Mouse (Mus musculus) mouse embryonic stem cell (cell line): ENCODE measurements at regions not wholly inside any gene's neighbourhood (a gene's known extent, or its start where the extent isn't known, plus 50 kb on each side); places are given as distances from the start of the nearest gene placed in this dataset.

ENCODE experiments used
- in situ Hi-C, 2 experiments: fragments of 300-500 bp; cut with MboI; formaldehyde crosslinking; loops; 1 replicate in 1 of 2; 3 replicates in 1 of 2; pipeline ENCODE4 v1.14.3; 2019 to 2020; ENCODE audit warnings: low sequenced_read_pairs in 2 of 2, low pct_unique_long_range_greater_than_20kb in 1 of 2, mixed read lengths in 1 of 2; ENCODE audit not compliant: unreplicated experiment in 1 of 2

DNA sequence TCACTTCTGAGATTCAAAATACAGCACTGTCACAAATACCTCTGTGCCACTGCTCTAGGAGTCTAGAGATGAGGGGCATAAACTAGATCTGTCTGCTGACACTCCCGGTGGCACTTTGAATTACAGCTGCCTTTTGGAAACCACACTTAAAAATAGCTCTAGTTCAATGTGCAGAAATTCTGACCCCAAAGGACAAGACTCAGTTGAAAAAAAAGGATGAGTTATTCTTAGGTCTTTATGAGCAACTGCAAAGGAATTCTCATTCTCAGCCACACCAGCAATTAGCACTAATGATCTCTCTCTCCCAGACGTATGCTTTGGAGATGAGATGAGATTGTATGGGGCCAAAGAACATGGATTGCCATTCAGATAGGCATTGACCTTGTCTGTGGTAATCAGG lies 104.3 kb upstream of the Zc3h12c start:
- in situ Hi-C loops: loop anchor here in 1 of 2 experiments (10.0 kb wide), 1 partner anchor 108 kb away; the partner anchor contains the start of gene Zc3h12c

DNA sequence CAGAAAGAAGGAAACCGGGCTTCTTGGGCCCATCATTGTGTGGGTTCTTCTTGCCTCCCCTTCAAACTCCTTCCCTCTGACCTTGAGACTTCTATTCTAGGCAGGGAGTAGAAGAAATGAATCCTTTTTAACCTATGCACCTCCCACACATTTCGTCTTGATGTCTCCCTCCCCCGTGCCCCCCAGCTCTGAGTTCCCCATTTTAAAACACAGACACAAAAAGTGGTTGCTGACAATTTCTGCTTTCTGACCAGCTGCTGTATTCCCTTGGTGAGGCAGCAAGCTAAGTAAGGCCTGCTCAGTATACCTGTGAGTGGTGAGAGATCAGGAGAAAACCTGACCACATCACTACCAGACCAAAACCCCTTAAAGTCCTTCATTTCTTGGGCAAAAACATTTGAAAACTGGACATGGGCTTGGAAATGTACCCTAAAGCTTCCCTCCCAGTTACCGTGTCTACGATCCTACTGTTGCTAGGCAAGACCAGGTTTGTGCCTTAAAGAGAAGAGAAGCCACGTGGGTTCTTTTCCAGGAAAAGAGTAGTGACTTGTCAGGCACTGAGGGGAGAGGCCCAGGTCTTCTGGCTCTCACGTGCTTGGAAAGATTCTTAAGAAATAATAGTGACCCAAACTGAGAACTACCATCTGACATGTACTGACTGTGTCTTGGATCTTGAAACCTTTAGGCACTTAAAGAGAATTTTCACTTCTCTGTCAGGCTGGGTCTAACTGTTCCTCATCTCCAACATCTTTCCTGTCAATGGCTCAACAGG lies 103.2 kb upstream of the Zc3h12c start:
- in situ Hi-C loops: loop anchor here in 1 of 2 experiments (10.0 kb wide), 1 partner anchor 107 kb away; the partner anchor contains the start of gene Zc3h12c

DNA sequence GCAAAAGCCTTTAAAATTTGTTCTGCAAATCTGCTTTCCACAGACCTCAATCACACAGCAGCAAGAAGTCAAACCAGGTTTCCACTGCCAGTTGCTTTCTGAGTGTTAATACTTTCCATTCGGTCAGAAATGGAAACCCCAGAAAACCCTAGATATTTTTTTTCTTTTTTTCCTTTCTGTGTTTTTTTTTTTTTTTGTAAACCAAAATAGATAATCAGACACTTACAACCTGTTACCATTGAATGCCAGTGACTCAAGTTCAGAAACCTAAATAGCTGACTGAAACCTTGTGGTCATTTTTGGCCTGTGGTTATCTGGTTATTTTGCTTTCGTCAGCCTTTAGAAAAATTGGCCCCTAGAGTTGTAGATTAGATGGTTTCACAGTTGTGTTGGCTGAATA lies 93.2 kb upstream of the Zc3h12c start:
- in situ Hi-C loops: no loop called here

DNA sequence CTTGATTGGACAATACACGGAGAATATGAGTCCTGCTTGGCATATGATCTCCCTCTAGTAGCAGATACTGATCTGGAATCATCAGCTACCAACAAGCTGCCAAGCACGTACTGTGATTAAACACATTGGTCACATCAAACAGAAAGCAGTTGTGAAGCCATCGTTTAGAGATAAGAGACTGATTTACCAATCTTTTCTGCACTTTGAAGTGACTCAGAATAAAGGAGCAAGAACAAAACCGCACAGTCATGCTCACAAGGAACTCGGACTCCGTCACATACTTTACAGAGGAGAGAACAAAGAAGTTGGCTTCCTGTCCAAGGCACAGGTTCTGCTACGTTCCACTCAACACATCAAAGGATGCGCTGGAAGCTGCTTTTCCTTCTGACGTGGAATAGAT lies 91.1 kb upstream of the Zc3h12c start:
- in situ Hi-C loops: no loop called here

DNA sequence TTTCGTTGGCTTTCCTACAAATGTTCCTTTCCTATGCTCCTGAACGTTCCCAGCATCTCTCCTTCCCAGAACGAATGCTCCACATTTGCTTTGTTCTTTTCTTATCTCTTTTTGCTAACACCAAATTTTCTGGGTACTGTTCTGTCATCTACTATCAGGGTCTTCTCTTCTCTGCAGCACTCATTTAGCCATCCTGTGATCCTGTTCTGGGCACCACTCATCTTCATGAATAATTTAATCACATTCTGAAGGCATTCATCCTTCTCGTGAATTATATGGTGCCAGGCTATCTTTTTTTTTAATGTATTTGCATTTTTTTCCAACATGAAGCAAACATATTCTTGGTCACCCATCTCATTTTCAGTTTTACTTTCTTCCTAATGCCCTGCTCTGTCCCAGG lies 87.3 kb upstream of the Zc3h12c start:
- in situ Hi-C loops: no loop called here

DNA sequence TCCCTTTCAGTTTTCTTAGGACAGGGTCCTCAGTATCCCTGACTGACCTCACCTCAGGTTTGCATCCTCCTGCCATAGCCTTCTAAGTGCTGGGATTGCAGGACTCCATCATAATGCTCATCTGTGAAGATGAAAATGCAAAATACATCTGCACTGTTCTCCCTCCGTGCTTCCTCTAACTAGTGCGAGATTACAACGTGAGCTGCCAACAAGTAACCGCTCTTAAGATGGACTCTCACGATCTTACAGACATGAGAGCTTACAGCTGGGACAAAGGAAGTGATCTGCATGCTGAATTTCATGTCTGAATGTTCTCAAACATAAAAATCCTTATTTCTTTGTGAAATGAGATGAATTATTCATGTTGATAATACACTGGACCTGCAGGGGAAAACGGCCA lies 86.1 kb upstream of the Zc3h12c start:
- in situ Hi-C loops: no loop called here

DNA sequence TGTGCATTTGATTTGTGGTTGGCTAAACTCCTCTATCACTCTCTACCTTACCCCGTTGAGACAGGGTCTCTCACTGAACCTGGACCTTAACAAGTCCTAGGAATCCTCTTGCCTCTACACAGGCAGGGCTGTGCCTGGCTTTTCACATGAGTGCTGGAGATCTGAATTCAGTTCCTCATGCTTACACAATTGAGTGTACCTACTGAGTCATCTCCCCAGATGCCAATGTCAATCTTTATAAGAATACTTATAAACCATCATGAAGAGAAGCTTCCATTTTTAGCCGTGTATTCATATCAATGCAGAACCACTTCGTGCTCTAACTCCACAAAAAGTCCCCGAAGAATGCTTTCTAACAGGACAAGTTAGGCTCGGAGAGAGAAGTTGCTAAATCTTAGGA lies 83.1 kb upstream of the Zc3h12c start:
- in situ Hi-C loops: no loop called here

DNA sequence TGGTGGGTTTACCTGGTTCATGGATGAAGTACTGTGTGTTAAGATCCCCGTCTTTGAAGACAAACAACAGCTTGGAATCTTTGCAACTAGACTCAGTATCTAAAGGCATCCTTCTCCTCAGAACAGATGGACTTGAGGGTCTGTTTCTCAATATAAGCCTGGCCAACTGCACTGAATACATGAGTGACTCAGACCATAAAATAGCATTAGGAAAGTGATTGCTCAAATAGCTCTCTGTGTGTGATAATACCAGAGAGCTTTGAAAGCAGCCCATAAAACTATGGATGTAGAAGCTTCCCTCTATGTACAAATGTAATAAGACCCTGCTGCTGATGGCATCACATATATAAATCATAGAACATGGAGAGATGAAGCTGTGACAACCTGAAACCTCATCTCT lies 78.3 kb upstream of the Zc3h12c start:
- in situ Hi-C loops: no loop called here

DNA sequence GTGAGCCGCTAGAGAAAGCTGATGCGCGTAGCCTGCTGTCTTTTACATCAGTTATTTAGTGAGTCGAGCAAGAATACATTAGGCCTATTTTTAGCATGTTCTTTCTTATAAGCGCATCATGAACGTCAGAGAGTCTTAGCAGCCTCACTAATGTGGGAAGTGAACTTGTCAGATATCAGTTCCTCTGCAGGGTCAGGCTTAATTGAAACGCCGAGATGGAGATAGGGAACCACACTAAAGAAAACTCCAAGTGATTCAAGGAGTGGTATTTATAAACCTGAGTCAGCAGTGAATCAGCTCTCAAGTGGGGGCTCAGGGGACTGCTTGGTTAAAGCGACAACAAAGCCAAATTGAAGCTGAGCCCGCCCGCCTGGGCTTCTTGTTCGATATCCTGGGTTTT lies 75.7 kb upstream of the Zc3h12c start:
- in situ Hi-C loops: no loop called here

DNA sequence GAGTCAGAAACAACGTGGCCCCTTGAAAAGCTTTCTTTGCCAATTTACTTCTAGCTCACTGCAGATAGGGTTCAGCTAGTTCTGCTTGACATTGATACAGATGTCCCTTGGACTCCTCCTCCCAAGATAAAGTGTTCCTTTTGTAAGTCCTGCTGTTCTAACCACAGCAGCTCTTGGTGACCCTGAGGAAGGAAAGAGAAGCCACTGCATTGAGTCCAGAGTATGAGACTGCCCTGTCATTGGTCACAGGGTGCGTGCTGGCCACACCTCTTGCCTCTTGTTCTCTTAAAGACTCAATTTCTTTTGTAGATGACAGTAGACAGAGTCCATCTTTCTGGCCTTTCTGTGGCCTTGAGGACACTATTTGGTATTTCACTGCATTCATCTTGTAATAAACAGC lies 74.7 kb upstream of the Zc3h12c start:
- in situ Hi-C loops: no loop called here

DNA sequence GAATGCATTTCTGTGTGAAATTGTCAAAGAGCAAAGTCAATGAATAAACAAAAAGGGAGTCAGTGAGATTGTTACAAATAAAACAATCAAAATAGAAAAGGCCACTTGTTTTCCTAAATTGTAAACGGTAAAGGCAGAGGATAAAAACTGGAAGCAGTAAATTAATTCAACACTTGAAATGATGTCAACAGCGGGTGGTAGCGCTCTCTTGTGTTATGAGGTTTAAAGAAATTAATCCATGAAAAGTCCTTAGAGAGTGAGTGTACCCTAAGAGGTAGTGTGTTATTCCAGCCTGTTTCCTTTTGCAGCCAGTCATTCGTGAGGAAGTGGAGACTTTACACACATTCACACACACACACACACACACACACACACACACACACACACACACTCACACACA lies 73.2 kb upstream of the Zc3h12c start:
- in situ Hi-C loops: no loop called here

DNA sequence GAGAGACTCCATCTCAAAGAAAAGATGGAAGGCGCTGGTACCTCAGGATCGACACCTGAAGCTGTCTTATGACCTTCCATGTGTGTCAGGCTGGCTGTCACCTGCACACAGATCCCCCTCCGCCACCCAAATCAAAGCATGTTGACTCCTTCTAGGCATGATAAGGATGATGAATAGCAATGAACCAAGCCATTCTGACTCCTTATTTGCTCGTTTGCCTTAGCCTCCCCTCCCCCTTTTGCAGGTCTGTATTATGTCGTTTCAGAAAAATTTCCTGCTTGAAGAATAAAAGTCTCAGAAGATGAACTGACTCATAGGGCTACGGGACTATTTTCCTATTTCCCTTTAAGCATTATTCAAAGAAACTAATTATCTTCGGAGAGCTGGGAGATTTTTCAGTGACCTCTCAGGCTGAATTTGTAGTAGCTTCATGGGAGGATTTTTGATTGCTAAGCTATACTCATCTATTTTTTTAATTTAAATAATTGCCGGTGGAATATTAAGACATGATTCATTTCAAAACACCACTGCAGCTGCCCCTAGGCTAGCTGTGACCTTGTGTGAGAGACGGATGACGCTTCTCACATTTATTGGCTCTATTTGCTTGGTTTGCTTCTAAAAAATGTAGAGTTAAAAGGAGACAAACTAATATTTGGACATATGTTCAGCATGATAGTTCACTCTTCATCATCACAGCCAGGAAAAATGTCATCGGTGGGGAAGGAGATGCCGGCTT lies 72.4 kb upstream of the Zc3h12c start:
- in situ Hi-C loops: no loop called here

DNA sequence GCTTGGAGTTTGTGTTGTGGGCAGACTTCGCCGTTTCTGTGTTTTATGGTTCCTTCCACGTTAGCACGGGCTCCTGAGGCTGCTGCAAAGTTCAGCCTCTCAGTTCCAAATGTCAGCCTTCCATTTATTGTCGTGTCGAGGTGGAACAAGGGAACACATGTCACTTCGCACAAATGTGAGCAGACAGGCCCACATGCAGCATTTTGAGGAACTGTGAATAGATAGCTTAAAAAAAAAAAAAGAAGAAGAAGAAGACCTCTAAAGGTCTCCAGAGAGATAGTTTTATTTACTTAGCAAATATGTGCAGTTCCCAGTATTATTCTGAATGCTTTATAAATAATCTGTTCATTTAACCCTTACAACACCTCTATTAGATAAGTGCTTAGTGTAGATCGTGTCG lies 66.4 kb upstream of the Zc3h12c start:
- in situ Hi-C loops: no loop called here

DNA sequence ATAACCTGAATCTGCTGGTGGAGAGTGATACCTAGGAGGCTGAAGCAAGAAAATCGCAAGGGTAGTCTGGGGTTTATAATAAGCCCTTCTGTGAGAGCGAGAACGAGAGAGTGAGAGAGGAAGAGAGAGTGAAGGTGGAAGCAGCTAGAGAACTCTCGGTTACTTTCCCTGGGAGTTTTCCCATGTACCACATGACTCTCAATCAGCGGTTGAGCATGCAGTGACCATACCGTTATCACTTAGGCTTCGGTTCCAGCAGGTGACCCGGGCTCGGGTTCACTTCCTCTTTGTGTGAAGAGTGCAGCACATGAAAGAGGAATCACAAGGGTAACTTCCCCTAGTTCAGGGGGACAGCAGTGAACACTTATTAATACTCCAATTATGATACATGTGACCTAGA lies 61.2 kb upstream of the Zc3h12c start:
- in situ Hi-C loops: no loop called here

DNA sequence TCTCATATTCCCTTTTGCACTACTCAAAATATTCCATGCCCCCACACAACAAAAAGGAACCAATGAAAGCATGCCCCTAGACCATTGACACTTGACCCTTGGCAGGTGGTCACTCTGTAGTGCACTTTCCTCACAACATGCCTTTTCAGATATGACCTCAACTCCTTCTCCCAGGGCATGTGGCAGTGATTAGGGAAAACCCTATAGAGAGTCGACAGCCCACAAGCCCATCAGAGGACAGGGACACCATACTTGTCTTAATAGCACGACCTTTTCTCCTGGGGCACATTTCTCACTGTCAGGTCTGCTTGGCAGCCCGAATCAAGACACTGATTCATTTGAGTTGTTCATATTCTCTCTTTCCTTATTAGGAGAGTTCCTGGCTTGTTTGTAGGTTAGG lies 57.3 kb upstream of the Zc3h12c start:
- in situ Hi-C loops: no loop called here

DNA sequence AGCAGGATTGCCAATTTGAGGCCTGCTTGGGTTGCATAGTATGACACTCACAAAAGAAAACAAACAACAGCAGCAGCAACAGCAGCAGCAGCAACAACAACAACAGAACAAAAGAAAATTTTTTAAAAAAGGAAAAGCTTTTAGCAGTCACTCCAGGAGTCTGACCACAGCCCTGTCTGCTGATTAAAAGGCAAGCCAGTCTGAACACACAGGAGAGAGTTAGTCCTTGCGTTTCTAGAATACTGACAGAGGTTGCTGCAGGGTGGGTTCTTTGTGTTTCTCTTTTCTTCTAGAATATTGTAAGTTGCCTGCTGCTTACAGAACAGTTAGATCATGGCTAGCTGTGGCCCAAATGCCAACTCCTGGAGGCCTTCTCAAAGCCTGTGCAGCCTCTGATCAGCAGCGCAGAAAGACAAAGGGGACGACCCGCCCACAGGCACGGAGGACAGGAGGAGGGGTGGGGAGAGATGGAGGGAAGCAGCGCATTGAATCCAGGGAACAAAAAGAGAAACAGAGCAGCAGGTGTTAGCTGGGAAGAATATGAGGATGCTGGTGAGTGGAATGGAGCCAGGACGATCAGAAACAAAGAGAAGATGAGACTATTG lies 55.2 kb upstream of the Zc3h12c start:
- in situ Hi-C loops: no loop called here
